Mouse (Mus musculus) olfactory bulb, adult 2 months (tissue): Measurements from ENCODE around the gene Prox2.

ENCODE experiments used
- CTCF ChIP-seq: fragments of 200-500 bp; IDR thresholded peaks from 2 replicates; pipeline ENCODE4 v1.5.1; 2012; ENCODE audit warnings: low read depth, mild to moderate bottlenecking, low read length, moderate library complexity; ENCODE audit not compliant: insufficient read depth
- POLR2A ChIP-seq: fragments of 200-500 bp; IDR thresholded peaks from 2 replicates; pipeline ENCODE4 v1.6.1; 2012; ENCODE audit warnings: mild to moderate bottlenecking, low read depth, low read length, moderate library complexity; ENCODE audit not compliant: insufficient read depth

GRCm38 (mm10) chr12:85123108-85123530, 12.6 kb upstream of the Prox2 start:
- TF ChIP-seq CTCF (no peak), POLR2A (no peak)
